Mouse (Mus musculus) ES-Bruce4 (cell line): ENCODE data around the gene Vmn2r87. TPM values are rescaled to one million over a fixed set of nuclear protein-coding genes. Genes with fewer than 3 reads are reported as not detected.
"Not testable (repeated sequence)": the region's sequence is repeated elsewhere in the genome, so short reads cannot be mapped to it uniquely, and the experiment has no call there.

ENCODE experiments used
- H3K27ac ChIP-seq: 2 replicates; pipeline ENCODE4 v1.5.1; 2012; ENCODE audit warnings: low read length, inconsistent platforms; ENCODE audit not compliant: insufficient read depth
- H3K27me3 ChIP-seq: 2 replicates; pipeline ENCODE4 v1.6.1; 2012; ENCODE audit warnings: mild to moderate bottlenecking, low read length, inconsistent platforms; ENCODE audit not compliant: control insufficient read depth, poor library complexity, insufficient read depth, severe bottlenecking
- H3K36me3 ChIP-seq: 2 replicates; pipeline ENCODE4 v1.6.1; 2012; ENCODE audit warnings: inconsistent platforms, mild to moderate bottlenecking, low read length, moderate library complexity; ENCODE audit not compliant: control insufficient read depth, poor library complexity, insufficient read depth, severe bottlenecking
- H3K4me1 ChIP-seq: one replicate; pipeline ENCODE4 v1.8.1; 2011; ENCODE audit warnings: low read length; ENCODE audit not compliant: control insufficient read depth, insufficient read depth
- H3K4me3 ChIP-seq: 2 replicates; pipeline ENCODE4 v1.5.1; 2011; ENCODE audit warnings: low read depth, mild to moderate bottlenecking, low read length
- H3K9ac ChIP-seq: 2 replicates; pipeline ENCODE4 v1.6.1; 2012; ENCODE audit warnings: low read depth, mild to moderate bottlenecking, inconsistent platforms; ENCODE audit not compliant: poor library complexity, severe bottlenecking
- H3K9me3 ChIP-seq: replicated peaks from 2 replicates; pipeline ENCODE4 v1.6.1; 2012; ENCODE audit warnings: mild to moderate bottlenecking, low read length, inconsistent platforms; ENCODE audit not compliant: control insufficient read depth, poor library complexity, insufficient read depth, severe bottlenecking
- CTCF ChIP-seq: IDR thresholded peaks from one replicate; pipeline ENCODE4 v1.8.1; 2011; ENCODE audit warnings: low read depth, low read length
- EP300 ChIP-seq: IDR thresholded peaks from 2 replicates; pipeline ENCODE4 v1.6.1; 2011; ENCODE audit warnings: low read depth, low read length; ENCODE audit not compliant: insufficient read depth
- POLR2A ChIP-seq: IDR thresholded peaks from one replicate; pipeline ENCODE4 v1.8.1; 2011; ENCODE audit warnings: low read length; ENCODE audit not compliant: insufficient read depth
- polyA plus RNA-seq: library from polyadenylated mRNA; stranded (reverse); fragments of >200 nt; gene quantifications from 2 replicates; pipeline ENCODE4 v1.2.4, GENCODE M21; 2011; ENCODE audit warnings: low read depth; ENCODE audit not compliant: missing spikeins, insufficient read depth, insufficient read length

Gene Vmn2r87
- polyA plus RNA-seq, 1 experiment, result not detected

DNA sequence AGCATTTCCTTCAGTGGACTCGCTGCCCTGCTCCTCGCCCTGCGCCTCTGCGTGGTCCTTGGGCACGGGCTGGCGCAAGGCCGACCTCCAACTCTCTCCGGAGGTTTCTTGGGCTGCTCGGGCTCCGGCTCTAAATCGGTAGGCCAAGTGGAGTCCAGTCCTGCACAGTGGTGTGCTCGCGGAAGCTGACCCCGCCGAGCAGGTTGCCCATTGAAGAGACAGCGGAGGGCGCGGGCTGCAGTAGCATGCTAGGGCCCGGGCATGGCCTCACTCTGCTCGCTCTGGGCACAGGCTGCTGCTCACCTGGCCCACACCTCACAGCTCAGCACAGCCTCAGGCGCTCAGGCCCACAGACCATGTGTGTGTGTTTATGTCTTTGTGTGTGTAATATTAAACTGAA, 52.4 kb downstream of the Vmn2r87 start:
- H3K4me1 ChIP-seq, result no peaks in the 10 kb centered on the region
- no peaks in the 10 kb centered on the region for H3K27me3 ChIP-seq
- TF ChIP-seq EP300, result no peak
- no peak for TF ChIP-seq CTCF
- TF ChIP-seq POLR2A, result no peak
- H3K9ac ChIP-seq, result peak overlapping the region; percentile 42; the same call in 1 of the 2 replicates
- H3K27ac ChIP-seq, result no peak overlapping the region
- no peaks in the 10 kb centered on the region; the same call in 1 of the 2 replicates for H3K9me3 ChIP-seq
- H3K36me3 ChIP-seq, result no peaks in the 10 kb centered on the region
- H3K4me3 ChIP-seq, result peak overlapping the region; percentile 25

DNA sequence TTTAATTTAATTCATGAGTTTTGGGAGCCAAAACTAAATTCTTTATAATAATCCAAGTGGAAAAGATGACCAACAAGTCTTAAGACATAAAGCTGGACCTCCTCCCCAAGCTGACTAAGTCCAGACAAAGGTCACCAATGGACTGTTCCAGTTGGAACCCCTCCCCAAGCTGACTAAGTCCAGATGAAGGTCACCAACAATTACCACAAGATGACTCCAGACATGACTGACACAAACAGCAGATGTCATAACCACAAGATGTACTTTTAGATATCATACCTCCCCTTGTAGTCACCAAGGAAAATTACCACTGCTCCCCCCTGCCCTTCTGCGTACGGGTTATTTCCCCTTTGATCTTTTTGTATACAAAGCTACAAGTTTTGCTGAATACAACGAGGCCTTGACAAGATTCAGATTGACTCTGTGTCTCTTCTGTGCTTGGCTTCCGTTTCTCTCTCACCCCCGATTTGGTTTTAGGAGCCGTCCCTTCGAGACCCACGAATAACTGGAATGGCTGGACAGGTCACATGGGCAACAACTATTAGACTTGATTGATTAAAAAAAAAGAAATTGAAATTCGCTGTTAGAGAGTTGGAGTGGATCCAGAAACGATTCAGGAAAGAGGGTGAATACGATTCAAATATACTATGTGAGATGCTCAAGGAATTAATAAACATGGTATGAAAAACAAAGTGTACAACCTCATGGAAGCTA, 62.9 kb downstream of the Vmn2r87 start:
- not testable (repeated sequence) for H3K9me3 ChIP-seq, H3K27ac ChIP-seq, H3K36me3 ChIP-seq, H3K27me3 ChIP-seq, H3K9ac ChIP-seq, H3K4me1 ChIP-seq, H3K4me3 ChIP-seq

DNA sequence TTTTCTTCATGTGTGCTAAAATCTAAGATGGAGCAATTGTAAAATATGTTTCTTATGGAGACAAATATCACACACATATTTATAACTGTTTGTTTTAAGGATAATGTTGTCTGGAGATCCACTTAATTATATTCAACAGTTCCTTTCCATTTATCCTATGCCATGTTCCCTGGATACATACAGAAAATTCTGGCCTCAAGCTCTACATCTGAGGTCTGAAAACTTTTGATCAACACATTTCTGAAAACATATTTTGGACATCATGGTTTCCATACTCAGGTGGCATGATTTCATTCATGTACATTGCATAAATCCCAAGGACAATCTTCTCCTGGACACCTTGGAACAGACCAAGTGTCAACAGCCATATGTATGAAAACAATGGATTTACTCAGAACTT, 67.6 kb downstream of the Vmn2r87 start, which contains the start of gene Vmn2r85:
Gene Vmn2r85, minus strand, starts transcription at position 101 of the 400 bp plus-strand sequence.
- H3K9ac ChIP-seq, H3K27ac ChIP-seq, H3K36me3 ChIP-seq, H3K4me1 ChIP-seq, H3K27me3 ChIP-seq, H3K9me3 ChIP-seq, H3K4me3 ChIP-seq: not testable (repeated sequence)

DNA sequence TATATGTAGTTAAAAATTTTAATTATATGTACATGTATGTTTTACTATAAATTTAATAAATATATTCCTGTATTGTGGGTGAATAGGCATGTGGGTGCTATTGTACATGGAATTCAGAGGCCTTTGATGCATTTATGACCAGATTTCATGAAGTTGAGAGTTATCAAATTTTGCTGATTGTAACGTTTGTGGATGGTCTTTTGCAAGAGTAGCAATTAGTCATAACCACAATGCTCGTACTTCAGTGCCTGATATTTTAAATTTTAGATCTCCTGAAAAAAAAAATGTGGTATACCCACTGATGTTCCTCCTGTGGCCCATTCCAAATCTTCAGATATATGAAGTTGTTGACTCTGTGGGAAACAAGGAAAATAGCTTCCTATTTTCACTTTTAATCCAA, 74.8 kb downstream of the Vmn2r87 start:
- not testable (repeated sequence) for H3K4me1 ChIP-seq, H3K27me3 ChIP-seq, H3K27ac ChIP-seq

More for the DNA sequence above, 74.8 kb downstream of the Vmn2r87 start:
- not testable (repeated sequence) for H3K4me3 ChIP-seq, H3K36me3 ChIP-seq, H3K9me3 ChIP-seq, H3K9ac ChIP-seq

Other genes with a start within 250 kb of the Vmn2r87 start
- not detected in 2 replicates for gene Neurod4, start 217.2 kb downstream of the Vmn2r87 start, polyA plus RNA-seq
- gene Tespa1, start 174.5 kb downstream of the Vmn2r87 start, polyA plus RNA-seq, result not detected in 2 replicates
- gene Vmn2r84, start 103.1 kb downstream of the Vmn2r87 start, polyA plus RNA-seq, result 0.11 TPM in 1 of 2 replicates, not detected in the other
- gene Vmn2r85, start 67.7 kb downstream of the Vmn2r87 start, polyA plus RNA-seq, result not detected in 2 replicates
- 0.12 TPM in 2 replicates for gene Vmn2r86, start 41.3 kb downstream of the Vmn2r87 start, polyA plus RNA-seq